Mouse (Mus musculus) heart, adult 2 months (tissue): ENCODE data around the gene Armt1. TPM values are rescaled to one million over a fixed set of nuclear protein-coding genes. Genes with fewer than 3 reads are reported as not detected.
"Not testable (repeated sequence)": the region's sequence is repeated elsewhere in the genome, so short reads cannot be mapped to it uniquely, and the experiment has no call there.

Experiments used
- DNase-seq, 2 experiments: peaks; one replicate each; pipeline ENCODE4 v3.0.0; 2021
- H3K27ac ChIP-seq: fragments of 200-600 bp; 2 replicates; pipeline ENCODE4 v1.8.1; 2022
- H3K27me3 ChIP-seq: fragments of 200-500 bp; 2 replicates; pipeline ENCODE4 v1.6.1; 2012; ENCODE audit warnings: mild to moderate bottlenecking, low read length, inconsistent platforms, mixed read lengths; ENCODE audit not compliant: control insufficient read depth, insufficient read depth
- H3K36me3 ChIP-seq: fragments of 200-500 bp; 2 replicates; pipeline ENCODE4 v1.6.1; 2012; ENCODE audit warnings: low read length, inconsistent platforms; ENCODE audit not compliant: control insufficient read depth, insufficient read depth
- H3K4me1 ChIP-seq: fragments of 200-500 bp; 2 replicates; pipeline ENCODE4 v1.6.1; 2011; ENCODE audit warnings: low read length; ENCODE audit not compliant: control insufficient read depth, insufficient read depth
- H3K4me3 ChIP-seq: fragments of 200-600 bp; 2 replicates; pipeline ENCODE4 v1.8.1; 2022
- H3K79me2 ChIP-seq: fragments of 200-500 bp; replicated peaks from 2 replicates; pipeline ENCODE4 v1.6.1; 2012; ENCODE audit warnings: mild to moderate bottlenecking, inconsistent platforms, low read length, moderate library complexity, mixed read lengths; ENCODE audit not compliant: control insufficient read depth, insufficient read depth
- H3K9ac ChIP-seq: fragments of 200-500 bp; 2 replicates; pipeline ENCODE4 v1.6.1; 2012; ENCODE audit warnings: low read depth, mild to moderate bottlenecking, control low read depth, inconsistent platforms, low read length, mixed read lengths
- CTCF ChIP-seq: fragments of 200-600 bp; IDR thresholded peaks from 2 replicates; pipeline ENCODE4 v1.8.1; 2022; ENCODE audit warnings: antibody characterized with exemption, mild to moderate bottlenecking, moderate library complexity
- EP300 ChIP-seq: fragments of 200-500 bp; IDR thresholded peaks from 2 replicates; pipeline ENCODE4 v1.6.1; 2011; ENCODE audit warnings: low read depth, low read length, control low read depth; ENCODE audit not compliant: insufficient read depth
- POLR2A ChIP-seq: fragments of 200-500 bp; IDR thresholded peaks from 2 replicates; pipeline ENCODE4 v1.6.1; 2011; ENCODE audit warnings: mild to moderate bottlenecking, low read depth, low read length, control low read depth; ENCODE audit not compliant: insufficient read depth
- WGBS: fragments of 180-500 bp; shearing (Covaris S2); methylation state at CpG from one replicate; pipeline ENCODE4 v1.1.7; 2018; 5-methylcytosine and 5-hydroxymethylcytosine counted together
- intact Hi-C: fragments of 180-260 bp; cut with DNase I; formaldehyde crosslinking; loops from one replicate; pipeline ENCODE4 v1.15.1; 2025
- polyA plus RNA-seq: library from polyadenylated mRNA; depleted of rRNA; stranded (reverse); fragments of >200 nt; gene quantifications from 2 replicates; pipeline ENCODE4 v1.2.3, GENCODE M21; 2012
- total RNA-seq, 2 experiments: library from RNA; stranded (reverse); gene quantifications; 2 replicates each; pipeline ENCODE4 v1.2.3; 2021

Gene Armt1
- total and polyA plus RNA-seq, 3 experiments = 6.2 to 9.4 (median 9.3) TPM

GRCm38 (mm10) chr10:4430826-4431225 lies 1.4 kb upstream of the Armt1 start:
- Histone ChIP-seq H3K36me3 (peaks cover 3% of the 10 kb centered on the region; the same call in 1 of the 2 replicates), H3K79me2 (no peaks in the 10 kb centered on the region), H3K4me3 (0 out of 2 replicates have a peak overlapping the region, but pooled peaks have one; percentile 15), H3K27me3 (no peaks in the 10 kb centered on the region), H3K27ac (peak overlapping the region; percentile 81), H3K9ac (no peak overlapping the region), H3K4me1 (peaks cover 2% of the 10 kb centered on the region; the same call in 1 of the 2 replicates)
- intact Hi-C loops = loop anchor here (5.0 kb wide), 2 partner anchors 99 to 1166 kb away; no protein-coding TSS in a partner anchor
- peak in 1 of 2 experiments; percentile 38 for DNase-seq
- TF ChIP-seq CTCF (0 out of 2 replicates have a peak, but pooled peaks have one; percentile 7), POLR2A (no peak)
- WGBS = 89% methylated on average over 3 of the region's 3 CpGs

- 15% methylated on average over 5 of the region's 5 CpGs for WGBS
- Histone ChIP-seq H3K4me1 (peaks cover 2% of the 10 kb centered on the region; the same call in 1 of the 2 replicates), H3K79me2 (no peaks in the 10 kb centered on the region), H3K9ac (peak overlapping the region; percentile 66), H3K4me3 (peak overlapping the region; percentile 75), H3K27me3 (no peaks in the 10 kb centered on the region), H3K36me3 (peaks cover 3% of the 10 kb centered on the region; the same call in 1 of the 2 replicates), H3K27ac (peak overlapping the region; percentile 81)
- DNase-seq = no peak
- TF ChIP-seq POLR2A = no peak
- TF ChIP-seq EP300 = no peak
- TF ChIP-seq CTCF = no peak
- intact Hi-C loops = loop anchor here (1.0 to 5.0 kb wide), 3 partner anchors 44 to 1166 kb away; no protein-coding TSS in a partner anchor
Measured at GRCm38 (mm10) chr10:4431746-4432122, 533 bp upstream of the Armt1 start.

- peak overlapping the region; percentile 78 for H3K4me3 ChIP-seq
- H3K79me2 ChIP-seq = no peaks in the 10 kb centered on the region
- TF ChIP-seq POLR2A (no peak), EP300 (no peak), CTCF (peak; percentile 53)
- H3K27me3 ChIP-seq = no peaks in the 10 kb centered on the region
- H3K9ac ChIP-seq = peak overlapping the region; percentile 76
- intact Hi-C loops = loop anchor here (1.0 to 5.0 kb wide), 3 partner anchors 46 to 1164 kb away; no protein-coding TSS in a partner anchor
- DNase-seq = no peak
- H3K4me1 ChIP-seq = peaks cover 2% of the 10 kb centered on the region; the same call in 1 of the 2 replicates
- 15% methylated on average over 19 of the region's 19 CpGs for WGBS
- peaks cover 3% of the 10 kb centered on the region; the same call in 1 of the 2 replicates for H3K36me3 ChIP-seq
- H3K27ac ChIP-seq = peak overlapping the region; percentile 78
Measured at GRCm38 (mm10) chr10:4432996-4433755, 909 bp downstream of the Armt1 start.

DNA sequence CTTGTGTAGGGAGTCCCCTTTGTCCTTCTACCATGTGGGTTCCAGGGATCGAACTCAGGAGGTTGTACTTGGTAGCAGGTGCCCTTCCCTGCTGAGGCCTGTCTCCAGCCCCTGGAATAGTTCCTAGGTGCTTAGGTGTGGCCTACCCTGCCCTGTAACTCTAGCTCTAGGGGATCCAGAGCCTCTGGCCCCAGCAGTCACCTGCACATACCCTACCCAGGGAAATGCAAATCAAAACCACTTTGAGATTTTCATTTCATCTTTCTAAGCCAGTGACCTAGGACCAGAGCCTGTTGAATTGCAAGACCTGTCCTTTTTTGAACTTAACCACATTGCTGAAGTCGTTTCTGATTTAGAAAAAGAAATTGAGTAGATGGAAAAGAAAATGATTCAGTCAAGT lies 1.6 kb downstream of the Armt1 start:
- intact Hi-C loops = loop anchor here (5.0 kb wide), 2 partner anchors 102 to 1163 kb away; no protein-coding TSS in a partner anchor
- not testable (repeated sequence) for H3K4me3 ChIP-seq
- 76% methylated on average over 2 of the region's 2 CpGs for WGBS

DNA sequence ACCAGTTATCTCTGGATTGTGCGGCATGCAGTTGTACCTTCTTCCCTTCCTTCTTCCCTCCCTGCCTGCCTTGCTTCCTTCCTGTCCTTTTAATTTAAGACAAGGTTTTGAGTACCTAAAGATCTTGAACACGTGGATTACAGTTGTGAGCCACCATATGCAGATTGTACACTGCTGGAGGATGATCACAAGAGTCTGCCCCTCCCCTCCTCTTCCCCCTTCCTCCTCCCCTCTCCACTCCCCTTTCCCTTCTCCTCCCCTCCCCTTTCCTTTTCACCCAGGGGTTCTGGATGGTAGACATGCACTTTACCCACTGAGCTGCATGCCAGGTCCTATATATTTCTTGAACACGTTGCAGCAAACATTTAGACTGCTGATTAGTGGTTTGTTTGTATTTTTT lies 3.1 kb downstream of the Armt1 start:
- H3K27ac ChIP-seq = no peak overlapping the region
- TF ChIP-seq EP300 (no peak), CTCF (no peak), POLR2A (no peak)
- no peak overlapping the region for H3K4me3 ChIP-seq
- H3K4me1 ChIP-seq = peaks cover 2% of the 10 kb centered on the region; the same call in 1 of the 2 replicates
- no peak overlapping the region for H3K9ac ChIP-seq
- no peak for DNase-seq
- no peaks in the 10 kb centered on the region for H3K27me3 ChIP-seq
- H3K79me2 ChIP-seq = no peaks in the 10 kb centered on the region
- H3K36me3 ChIP-seq = peaks cover 3% of the 10 kb centered on the region
- intact Hi-C loops = no loop called here
- 77% methylated on average over 3 of the region's 3 CpGs for WGBS

More for the DNA sequence above, 1.6 kb downstream of the Armt1 start:
- H3K4me1 ChIP-seq, H3K9ac ChIP-seq, H3K79me2 ChIP-seq, H3K36me3 ChIP-seq, DNase-seq, H3K27ac ChIP-seq, H3K27me3 ChIP-seq: not testable (repeated sequence)

- no peak for TF ChIP-seq POLR2A
- no peak for TF ChIP-seq CTCF
- WGBS = 51% methylated on average over 4 of the region's 4 CpGs
- Histone ChIP-seq H3K27me3 (no peaks in the 10 kb centered on the region), H3K36me3 (no peaks in the 10 kb centered on the region), H3K4me1 (no peaks in the 10 kb centered on the region), H3K4me3 (no peak overlapping the region), H3K9ac (no peak overlapping the region), H3K79me2 (no peaks in the 10 kb centered on the region), H3K27ac (no peak overlapping the region)
- intact Hi-C loops = no loop called here
- no peak for DNase-seq
Measured at GRCm38 (mm10) chr10:4456409-4456808, 24.1 kb downstream of the Armt1 start.
